Mouse (Mus musculus): Measurements from ENCODE around the gene Camk1d.

GRCm38 (mm10) chr2:5651285-5651870 lies 62.9 kb downstream of the Camk1d start:
- no peak for TF ChIP-seq CTCF (IDR thresholded peaks at IDR 0.05; ENCODE audit: low read depth, low read length)
- TF ChIP-seq TAL1 (conservative IDR thresholded peaks at IDR 0.05; ENCODE audit: low read depth, low read length): no peak
- TF ChIP-seq GATA1 (IDR thresholded peaks at IDR 0.05; ENCODE audit: borderline replicate concordance, low read length): no peak
- TF ChIP-seq POLR2AphosphoS5 (IDR thresholded peaks at IDR 0.05; ENCODE audit: insufficient replicate concordance, low read depth, low read length): no peak
